Mouse (Mus musculus) urinary bladder, postnatal 4 days (tissue): ENCODE measurements around the gene Ms4a18.

Source experiments
- DNase-seq, 2 experiments: peaks; one replicate each; pipeline ENCODE4 v3.0.0; 2021 to 2022; ENCODE audit warnings: low spot score in 2 of 2

Gene Ms4a18

DNA sequence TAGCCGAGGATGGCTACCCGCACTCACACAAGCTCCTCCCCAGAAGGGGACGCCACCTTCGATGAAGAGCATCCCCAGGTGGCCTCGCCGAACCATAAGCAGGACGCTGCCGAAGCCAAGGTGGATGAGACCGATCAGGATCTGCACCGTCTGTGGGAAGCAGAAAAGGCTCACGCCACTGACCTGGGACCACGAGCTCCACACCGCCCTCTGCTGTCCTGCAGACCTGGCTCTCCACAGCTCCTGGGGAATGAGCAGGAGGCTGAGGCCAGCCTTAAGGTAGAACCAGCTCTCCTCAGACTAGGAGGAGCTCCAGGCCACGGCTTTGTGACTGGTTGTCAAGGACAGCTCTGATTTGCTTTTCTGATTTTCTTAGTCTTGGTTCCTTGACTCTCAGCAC, 34.7 kb downstream of the Ms4a18 start:
- no peak for DNase-seq

DNA sequence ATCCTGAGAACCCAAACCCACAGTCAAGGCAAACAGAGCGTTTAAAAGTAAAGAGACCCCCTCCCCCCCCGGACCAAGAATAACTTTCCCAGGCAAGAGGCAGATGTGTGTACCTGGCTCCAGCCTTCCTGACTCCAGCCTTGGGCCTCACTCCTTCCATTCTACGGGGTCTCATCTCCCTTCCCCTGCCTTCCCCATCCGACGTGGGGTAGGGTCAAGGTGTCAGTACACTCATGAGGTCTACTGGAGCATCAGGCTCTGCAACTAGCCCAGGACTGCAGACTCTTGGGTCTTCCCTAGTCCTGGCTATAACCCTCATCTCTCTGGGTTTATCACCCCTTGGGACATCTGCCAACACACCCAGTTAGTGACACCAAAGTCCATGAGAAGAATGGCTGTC, 37.6 kb downstream of the Ms4a18 start:
- DNase-seq = no peak

DNA sequence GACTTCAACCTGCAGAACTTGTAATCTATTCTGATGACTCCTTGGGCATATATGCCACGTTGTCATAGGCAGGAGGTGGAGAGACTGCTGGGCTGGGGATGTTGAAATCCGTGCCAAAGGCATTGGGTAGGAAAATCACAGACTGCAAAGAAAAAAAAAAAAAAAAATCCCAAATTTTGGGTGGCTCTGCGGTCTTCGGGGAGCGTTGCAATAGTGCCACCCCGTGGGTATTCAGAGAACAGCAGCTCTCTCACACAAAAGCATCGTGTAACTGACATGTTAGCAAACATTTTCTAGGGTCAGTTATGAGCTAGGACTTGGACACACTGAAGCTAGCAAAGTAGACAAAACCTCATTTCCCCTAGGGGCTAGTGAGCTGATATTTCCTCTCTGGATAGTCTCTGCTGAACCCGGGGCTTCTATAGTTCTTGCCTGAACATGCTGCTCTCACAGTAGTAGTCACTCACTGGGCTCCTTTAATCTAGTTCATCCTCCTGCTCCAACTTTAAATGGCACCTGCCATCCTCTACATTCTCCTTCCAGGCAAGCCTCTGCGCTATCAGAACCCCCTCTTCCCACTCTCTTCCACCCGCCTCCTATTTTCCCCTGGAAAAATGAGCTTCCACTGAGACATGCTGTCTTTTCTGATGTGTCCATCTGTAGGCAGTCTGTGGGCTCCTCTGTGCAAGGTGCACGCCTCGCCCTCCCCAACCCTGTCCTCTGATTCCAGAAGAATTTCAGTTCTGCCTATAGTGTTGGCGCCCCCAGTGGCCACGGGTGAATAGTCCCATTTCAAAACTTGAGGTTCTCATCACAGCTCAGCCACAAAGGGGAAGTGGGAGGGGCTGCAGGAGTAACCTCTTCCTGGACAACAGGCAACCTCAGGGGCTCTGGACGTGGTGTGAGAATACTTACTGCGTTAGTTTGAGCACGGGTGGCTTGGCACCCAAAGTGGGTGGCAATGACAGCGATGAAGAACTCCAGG, 38.4 kb downstream of the Ms4a18 start:
- peak; percentile 71 to 86 for DNase-seq

DNA sequence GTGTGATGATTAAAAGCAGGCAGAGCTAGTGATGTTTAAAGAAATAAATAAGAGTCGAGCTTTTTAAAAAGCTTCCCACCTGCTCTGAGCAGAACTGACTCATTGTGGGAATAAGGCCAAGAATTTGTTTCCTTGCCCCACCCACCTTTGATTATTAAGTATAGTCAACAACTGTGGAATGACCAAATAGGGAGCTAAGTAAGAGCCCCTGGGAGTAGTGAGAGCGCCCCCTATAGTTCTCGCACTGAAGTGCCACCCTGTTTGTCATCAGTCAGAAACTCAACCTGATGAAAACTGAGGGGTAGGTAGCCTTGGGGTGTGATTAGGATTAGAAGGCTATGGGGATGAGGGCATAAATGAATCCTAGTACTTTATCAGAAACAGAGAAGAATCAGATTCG, 41.5 kb downstream of the Ms4a18 start:
- DNase-seq = no peak

DNA sequence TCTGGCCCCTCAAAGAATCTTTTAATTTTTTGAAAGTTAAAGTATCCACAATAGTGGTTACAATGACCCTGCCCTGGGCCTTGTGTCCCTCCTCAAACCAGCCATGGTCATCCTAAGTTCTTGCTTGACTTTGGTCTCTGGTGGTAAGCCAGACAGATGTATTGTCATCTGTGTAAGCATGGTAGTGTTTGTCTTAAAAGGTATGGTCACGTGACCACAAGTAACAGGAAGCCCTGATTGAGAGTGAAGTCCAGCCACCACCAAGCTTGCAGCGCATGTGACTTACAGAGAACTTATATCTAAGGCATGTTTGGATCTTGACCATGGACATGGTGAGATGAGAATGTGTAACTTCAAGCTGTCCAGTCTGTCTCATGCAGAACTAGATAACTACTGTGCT, 42.6 kb downstream of the Ms4a18 start:
- no peak for DNase-seq

DNA sequence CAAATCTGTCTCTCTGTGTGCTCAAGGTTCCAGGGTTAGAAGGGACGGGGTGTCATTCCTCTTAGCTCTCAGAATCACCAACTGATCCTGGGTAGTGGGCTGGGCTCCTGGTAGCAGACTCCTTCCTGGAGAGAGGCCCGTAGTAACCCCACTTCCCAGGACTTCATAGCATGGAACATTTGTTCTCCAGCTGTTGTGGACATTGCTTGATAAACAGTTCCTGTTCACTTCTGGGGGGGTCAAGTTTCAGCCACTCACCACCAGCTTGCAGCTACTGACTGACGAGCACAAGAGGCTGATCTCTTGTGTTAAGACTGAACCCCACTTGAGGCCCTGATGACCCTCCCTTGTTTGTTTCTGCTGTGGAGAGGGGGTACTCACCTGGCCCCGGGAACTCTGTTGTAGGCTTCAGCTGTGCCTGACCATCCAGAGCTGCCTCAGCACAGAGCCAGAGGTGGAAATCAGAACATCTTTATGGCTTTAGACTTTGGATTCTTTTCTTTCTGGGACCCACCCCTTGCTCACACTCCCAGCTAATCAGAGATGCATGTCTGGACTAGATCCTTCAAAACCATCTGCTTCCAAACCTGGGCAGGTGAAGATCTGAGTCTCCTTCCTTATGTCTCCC, 43.5 kb downstream of the Ms4a18 start, which contains the start of gene Ms4a10:
Ms4a10 (minus strand) TSS at position 433 of the 628 bp plus-strand sequence.
- DNase-seq = no peak

DNA sequence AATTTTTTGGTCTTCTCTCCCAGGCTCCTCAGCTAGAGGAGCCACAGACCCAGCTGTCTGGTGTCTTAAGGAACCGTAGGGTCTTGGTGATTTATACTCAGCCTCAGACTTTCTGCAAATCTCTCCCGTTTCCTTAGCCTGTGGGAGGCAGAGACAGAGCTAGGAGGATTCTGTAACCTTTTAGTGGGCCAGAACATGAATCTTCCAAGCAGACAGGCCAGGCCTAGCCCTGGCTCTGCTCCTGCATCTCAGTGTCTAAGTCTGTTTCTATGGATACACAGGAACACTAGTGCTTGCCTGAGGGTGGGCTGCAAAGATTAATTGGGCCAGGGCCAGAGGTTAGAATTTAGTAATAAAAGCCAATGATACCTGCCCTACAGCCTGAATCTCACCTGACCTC, 44.6 kb downstream of the Ms4a18 start:
- DNase-seq = no peak

DNA sequence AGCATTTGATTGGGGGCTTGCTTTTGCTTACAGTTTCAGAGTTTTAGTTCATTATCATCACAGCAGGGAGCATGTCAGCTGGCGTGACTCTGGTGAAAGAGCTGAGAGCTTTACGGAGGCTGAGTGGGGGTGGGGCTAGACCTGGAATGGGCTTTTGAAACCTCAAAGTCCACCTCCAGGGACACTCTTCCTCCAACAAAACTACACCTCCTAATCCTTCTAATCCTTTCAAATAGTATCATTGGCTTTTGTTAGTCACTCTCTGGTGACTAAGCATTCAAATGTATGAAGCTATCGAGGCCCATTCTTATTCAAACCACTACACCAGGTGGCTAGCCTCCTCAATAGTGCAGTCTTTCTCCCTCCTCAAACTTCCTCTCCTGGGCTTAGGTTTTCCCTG, 45.2 kb downstream of the Ms4a18 start:
- DNase-seq = no peak

DNA sequence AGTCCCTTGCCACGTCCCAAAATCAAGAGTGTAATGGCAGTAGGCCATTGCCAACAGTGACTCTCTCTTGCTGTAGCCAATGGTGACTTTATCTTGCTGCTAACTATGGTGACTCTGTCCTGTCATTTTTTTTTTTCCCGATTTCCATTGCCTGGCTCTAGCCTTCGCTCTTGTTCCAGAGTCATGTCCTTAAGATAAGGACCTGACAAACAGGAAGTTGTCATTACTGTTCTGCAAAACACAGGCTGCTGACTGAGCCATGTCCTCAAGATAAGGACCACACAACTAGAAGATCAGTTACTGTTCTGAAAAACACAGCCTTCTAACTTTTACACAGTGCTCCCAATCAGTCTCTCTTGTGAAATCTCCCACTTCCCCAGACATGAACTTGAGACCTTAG, 47.4 kb downstream of the Ms4a18 start:
- DNase-seq = no peak

DNA sequence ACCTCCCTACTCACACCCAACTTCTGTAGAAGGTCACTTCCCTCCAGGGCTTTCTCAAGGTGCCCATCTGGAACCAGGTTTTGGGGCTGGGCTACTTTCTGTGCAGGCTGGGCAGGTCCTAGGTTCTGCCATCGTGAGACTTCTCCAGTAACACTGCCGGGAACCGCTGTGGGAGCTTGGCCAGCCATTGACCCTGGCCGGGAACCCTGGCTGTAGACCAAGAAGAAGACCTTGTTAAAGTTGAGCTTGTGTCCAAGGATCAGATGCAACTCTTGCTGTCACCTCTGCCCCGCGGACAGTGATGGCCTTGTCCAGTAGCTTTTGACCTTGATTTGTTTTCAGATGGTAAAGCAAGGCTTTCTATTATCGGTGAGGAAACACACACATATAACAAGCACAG, 49.3 kb downstream of the Ms4a18 start:
- no peak for DNase-seq

DNA sequence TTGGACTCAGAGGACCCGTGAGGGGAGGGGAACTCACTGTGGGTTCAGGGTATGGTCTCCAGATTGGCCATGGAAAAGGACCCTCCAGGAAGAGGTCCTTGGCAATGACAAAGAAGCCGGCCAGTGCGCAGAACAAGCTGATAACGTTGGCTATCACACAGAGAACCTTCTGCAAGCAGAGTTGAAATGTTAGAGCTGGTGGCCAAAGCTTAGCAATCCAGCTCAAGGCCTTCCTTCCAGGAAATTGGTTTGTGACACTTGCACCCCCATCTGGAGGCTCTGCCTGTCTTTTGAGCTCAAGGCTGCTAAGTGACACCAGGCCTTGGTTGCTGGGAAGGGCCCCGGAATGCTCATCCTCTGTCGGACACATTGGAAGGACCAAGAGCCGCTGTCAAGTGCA, 52.1 kb downstream of the Ms4a18 start:
- DNase-seq = peak in 1 of 2 experiments; percentile 30

DNA sequence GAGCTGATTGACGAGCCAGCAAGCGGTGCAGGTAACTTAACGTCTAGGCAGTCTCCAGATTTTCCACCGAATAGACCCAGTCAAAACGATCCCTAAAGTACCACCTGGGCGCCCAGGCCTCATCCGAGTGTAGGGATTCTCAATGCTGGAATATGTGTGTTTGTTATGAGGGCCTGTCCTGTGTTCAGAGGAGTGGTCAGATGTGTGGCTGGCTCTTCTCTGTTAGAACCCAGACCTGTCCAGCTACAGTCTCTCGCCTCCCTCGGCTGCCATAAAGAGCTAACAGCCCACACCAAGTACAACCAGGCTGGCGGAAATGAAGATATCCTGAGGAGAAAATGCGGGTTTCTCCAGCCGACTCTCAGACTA, 57.9 kb downstream of the Ms4a18 start:
- no peak for DNase-seq

DNA sequence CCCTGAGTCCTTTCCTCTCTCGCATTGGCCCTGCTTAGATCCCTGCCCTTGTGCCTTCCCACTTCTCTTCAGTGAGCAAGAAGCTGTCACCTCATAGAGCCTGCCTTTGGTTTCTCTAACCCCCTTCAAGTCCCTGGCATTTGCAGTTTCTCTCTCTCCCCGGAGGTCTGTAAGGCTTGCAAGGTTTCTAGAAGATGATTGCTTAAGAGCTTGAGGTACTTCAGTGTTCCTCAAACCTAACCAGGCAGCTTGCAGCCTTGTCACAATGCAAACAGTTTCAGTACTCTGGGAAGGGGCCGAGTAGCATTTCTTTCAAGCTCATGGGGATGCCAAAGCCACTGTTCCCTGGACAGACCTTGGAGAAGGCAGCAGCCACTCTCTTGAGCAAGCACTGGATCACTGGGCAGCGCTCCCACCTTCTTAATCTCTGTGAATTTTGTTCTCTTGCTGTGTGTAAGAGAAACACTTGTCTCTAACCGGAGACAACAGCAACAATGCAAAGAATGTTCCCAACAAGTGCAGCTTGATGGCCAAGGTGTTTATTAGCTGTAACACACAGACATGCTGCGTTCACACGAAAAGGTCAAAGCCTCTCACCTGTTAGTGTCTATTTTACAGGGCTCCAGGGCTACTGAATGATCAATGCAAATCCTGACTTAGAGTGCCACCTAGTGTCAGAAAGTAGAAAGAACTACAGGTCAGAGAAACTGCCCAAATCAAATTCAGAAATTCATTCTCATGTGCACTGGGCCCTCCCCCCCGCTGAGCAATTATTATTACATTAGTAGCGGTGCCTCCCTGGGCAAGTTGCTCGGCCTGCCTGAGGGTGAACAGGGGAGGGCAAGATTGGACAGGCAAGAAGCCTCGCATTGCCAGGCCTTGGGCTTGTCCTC, 58.5 kb downstream of the Ms4a18 start:
- DNase-seq = no peak

DNA sequence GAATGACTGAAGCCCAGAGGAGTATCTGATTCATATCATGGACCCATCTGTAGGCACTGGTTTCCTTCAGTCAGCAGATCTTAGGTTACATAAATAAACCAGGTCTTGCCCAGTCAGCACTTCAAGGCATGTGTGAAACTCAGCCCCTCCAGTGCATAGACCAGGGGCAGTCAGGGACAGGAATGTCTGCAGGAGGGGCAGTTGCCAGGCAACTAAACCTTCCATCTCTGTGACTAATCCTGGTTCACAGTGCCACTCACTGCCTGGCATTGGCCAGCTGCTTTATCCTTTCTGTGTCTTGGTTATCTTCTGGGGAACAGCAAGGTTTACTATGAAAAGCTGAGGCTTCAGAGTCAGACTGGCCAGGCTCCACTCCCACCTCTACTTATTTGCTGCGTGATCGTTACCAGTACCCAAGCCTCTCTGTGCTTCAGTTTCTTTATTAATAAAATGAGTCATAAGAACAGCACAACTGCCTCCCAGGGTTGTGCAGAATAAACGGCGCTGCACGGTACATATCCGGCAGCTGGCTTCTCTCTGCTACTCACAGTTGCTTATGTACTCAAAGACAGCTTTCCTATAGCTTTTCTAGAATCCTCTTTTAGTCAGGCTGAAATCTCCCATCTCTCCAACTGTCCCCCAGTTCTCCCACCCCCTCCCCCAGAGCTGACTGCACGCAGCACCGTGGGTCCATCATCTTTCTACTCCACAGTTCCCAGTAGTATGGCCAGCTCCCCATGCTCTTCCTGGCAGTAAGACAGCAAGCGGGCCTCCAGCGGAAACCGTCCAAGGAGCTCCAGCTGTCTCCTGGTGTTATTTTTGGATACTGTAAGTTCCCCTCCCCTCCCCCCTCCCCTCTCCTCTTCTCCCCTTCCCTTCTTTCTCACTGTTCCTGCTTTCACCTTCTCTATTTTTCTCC, 65.6 kb downstream of the Ms4a18 start:
- DNase-seq = peak in 1 of 2 experiments; percentile 57

DNA sequence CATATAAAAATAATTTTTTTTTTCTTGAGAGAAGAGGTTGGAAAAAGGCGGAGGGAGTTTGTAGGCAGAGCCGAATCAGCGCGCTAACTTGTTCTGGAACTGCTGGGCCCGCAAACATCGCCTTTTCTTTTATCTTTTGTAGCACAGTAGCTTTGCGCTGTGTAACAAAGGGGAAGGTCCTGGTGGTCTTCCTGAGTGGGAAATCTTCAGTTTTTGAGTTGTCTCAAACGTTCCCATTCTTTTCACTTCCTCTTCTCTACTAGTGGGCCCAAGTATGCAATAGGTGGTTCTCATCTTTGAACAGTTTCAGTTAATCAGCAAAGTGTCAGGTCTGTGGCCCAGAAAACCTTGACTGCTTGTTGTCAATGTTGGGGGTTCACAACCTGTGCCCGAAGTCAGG, 68.3 kb downstream of the Ms4a18 start:
- DNase-seq = no peak

DNA sequence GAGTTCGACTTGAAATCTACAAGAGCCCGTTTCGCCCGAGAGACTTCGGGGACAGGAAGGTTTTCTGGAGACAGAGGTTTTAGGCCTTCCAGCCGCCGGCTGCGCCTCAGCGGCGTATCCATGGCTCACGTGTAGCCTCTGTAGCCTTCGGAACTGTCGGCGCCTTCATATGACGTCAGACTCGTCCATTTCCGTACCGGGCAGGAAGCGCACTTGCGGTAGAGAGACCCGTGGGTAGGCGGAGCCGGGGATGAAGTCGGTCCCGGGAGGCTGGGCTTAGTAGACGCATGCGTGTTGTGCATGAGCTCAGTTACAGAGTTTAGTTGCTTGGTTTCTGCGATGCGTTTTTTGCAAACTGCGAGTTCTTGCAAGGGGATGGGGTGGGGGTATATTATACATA, 68.7 kb downstream of the Ms4a18 start, which contains the start of gene Ccdc86:
Ccdc86 (minus strand) TSS at position 155 of the 400 bp plus-strand sequence.
- DNase-seq = peak; percentile 89 to 97

DNA sequence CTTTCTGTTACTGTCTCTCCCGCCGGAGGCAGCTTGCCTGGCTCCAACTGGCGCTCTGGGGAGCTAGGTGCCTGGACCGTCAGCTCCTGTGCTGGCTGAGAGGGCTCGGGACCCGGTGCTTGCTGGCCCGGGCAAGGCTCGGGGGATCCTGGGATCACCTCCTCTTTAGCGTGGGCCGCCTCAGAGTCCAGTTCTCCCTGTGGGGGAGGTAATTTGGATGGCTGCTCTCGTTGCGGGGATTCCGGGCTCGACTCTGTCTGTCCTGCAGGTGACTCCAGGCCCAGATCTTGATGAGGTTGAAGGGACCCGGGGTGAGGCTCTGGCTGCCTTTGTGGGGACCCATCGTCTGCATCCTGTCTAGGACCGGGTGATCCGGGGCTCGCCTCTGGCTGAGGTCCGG, 69.4 kb downstream of the Ms4a18 start:
- DNase-seq = no peak

DNA sequence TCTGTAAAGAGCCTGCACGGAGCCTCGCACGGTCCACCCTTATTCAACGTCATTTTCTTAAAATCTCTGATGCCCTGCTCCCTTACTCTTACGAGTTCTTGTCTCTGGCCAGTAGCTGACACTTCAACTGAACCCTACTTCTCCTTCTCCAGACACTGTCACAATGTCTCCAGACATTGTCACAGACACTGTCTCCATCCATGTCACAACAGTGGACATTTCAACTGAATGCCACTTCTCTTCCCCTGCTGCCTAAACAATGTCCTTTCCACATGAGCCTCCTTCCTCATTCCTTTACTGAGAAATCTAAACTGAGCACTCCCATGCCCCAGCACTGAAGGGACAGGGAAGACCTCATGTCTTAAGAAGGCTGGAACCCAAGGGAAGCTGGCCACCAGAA, 70.6 kb downstream of the Ms4a18 start:
- DNase-seq = no peak
